Mouse (Mus musculus) E14TG2a.4 (cell line): ENCODE measurements around the gene Ccna2.
"Not testable (repeated sequence)": the region's sequence is repeated elsewhere in the genome, so short reads cannot be mapped to it uniquely, and the experiment has no call there.

Experiments
- H3K27me3 ChIP-seq: 2 replicates; pipeline ENCODE4 v1.6.1; 2014; ENCODE audit warnings: low read length, control low read depth; ENCODE audit not compliant: insufficient read depth
- H3K36me3 ChIP-seq: 2 replicates; pipeline ENCODE4 v1.6.1; 2014; ENCODE audit warnings: low read length, control low read depth; ENCODE audit not compliant: insufficient read depth
- H3K4me1 ChIP-seq: replicated peaks from 2 replicates; pipeline ENCODE4 v1.6.1; 2014; ENCODE audit warnings: low read depth, low read length, control low read depth
- H3K4me3 ChIP-seq: replicated peaks from 2 replicates; pipeline ENCODE4 v1.5.1; 2014; ENCODE audit warnings: mild to moderate bottlenecking, low read length
- H3K9me3 ChIP-seq: 2 replicates; pipeline ENCODE4 v1.6.1; 2014; ENCODE audit warnings: low read length, control low read depth
- CTCF ChIP-seq: conservative IDR thresholded peaks from 2 replicates; pipeline ENCODE4 v1.5.1; 2014; ENCODE audit warnings: low read length
- NANOG ChIP-seq: IDR thresholded peaks from 2 replicates; pipeline ENCODE4 v1.6.1; 2014; ENCODE audit warnings: borderline replicate concordance, low read length, mixed read lengths
- POU5F1 ChIP-seq: IDR thresholded peaks from 2 replicates; pipeline ENCODE4 v1.6.1; 2014; ENCODE audit warnings: low read length, borderline replicate concordance

Gene Ccna2

DNA sequence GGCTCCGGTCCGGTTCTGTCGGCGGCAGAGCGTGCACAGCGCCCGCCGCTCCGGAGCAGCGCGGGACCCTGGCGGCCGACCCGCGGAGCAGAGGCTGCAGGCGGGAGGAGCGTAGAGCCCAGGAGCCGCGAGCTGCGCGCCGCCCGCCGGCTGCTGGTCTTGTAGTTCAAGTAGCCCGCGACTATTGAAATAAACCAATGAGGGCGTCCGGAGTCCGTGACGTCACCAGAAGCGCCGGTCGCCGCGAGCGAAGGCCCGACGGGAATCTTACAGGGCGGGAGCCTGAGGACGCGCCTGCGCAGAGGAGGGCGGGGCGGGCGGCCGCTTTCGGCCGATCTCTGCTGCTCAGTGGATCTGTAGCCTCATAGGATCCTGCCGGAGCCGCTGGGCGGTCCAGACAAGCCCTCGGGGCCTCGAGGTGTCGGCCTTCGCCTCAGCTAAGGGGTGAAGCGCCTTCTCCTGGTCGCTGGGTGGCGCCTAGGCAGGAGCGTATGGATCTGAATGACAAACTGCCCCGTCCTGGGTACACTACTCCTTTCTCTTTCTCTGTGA, at the start of gene Ccna2:
TSS of gene Ccna2 (minus strand) at position 324 of the 552 bp plus-strand sequence.
- Histone ChIP-seq H3K4me1 (peaks cover 22% of the 10 kb centered on the region), H3K36me3 (peaks cover 39% of the 10 kb centered on the region), H3K4me3 (peak within 1 kb of the TSS; percentile 99), H3K27me3 (no peaks in the 10 kb centered on the region), H3K9me3 (no peaks in the 10 kb centered on the region)
- TF ChIP-seq CTCF (0 out of 2 replicates have a peak, but pooled peaks have one; percentile 18), POU5F1 (no peak)

DNA sequence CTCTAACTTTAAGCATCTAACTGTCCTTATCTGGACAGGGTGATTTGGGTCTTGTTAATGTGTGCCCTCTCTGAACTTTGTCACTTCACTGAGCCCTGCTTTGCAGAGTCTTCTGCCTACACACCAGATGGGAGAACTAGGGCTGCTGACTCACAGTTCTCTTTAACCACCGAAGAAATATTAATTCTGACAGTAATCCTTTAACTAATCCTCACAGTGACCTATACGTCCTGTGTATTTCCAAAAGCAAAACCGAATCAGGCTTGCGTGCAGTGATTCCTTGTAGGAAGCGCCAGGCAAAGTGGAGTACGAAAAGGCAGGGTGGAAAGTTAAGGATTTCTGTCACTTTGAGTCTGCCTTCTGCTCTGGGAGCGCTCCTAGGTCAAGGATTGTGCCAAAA, 46.2 kb upstream of the Ccna2 start:
- no peaks in the 10 kb centered on the region for H3K4me1 ChIP-seq
- H3K36me3 ChIP-seq, result no peaks in the 10 kb centered on the region
- no peak for TF ChIP-seq POU5F1
- H3K4me3 ChIP-seq, result no peak overlapping the region
- H3K27me3 ChIP-seq, result no peaks in the 10 kb centered on the region; the same call in 1 of the 2 replicates
- no peaks in the 10 kb centered on the region for H3K9me3 ChIP-seq

DNA sequence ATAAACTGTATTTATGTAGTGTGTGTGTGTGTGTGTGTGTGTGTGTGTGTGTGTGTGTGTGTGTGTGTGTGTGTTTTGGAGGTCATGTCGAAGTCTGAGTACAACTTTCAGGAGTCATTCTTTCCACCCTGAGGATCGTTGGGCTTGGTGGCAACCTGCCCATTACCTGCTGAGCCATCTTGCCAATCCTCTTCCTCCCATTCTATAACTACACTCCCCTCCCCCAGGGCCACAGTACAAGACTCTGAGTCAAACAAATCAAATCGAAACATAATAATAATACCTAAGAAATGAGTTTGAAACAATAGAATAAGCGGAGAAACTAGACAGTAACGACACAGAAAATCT, 41.9 kb upstream of the Ccna2 start:
- no peak overlapping the region for H3K4me3 ChIP-seq
- no peaks in the 10 kb centered on the region for H3K9me3 ChIP-seq
- no peak for TF ChIP-seq CTCF
- no peak for TF ChIP-seq NANOG
- no peak for TF ChIP-seq POU5F1
- peaks cover 4% of the 10 kb centered on the region; the same call in 1 of the 2 replicates for H3K4me1 ChIP-seq
- H3K27me3 ChIP-seq, result peaks cover 3% of the 10 kb centered on the region; the same call in 1 of the 2 replicates
- H3K36me3 ChIP-seq, result no peaks in the 10 kb centered on the region

DNA sequence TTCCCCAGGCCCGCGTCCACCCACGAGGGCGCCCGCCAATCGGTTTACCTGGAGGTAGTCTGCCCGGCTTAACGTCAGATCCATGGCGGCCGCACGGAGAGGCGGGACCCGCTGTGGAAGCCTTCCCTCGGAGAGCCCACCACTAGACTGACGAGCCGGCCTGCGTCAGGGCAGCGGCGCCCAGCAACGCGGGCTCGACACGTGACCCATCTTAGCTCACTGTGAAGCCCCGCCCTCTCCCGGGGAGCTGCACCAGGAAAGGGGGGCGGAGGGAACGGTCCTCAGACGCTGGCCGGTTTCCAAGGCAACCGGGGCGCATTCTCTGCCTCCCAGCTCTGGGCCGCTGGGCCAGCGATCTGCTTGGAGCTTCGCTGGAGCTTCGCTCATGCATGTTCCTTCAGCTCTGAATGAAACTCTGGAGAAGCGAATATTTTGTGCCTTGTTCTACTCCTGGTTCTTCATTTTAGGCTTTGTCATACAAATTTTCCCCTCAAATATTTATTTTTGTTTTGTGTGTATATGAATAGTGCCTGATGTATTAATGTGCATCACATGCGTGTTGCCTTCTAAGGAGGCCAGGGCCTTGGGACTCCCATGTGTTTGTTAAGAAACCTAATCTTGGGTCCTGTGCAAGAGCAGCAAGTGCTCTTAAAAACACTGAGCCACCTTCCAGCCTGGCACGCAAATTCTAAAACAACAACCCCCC, 41.4 kb upstream of the Ccna2 start, which contains the start of gene Bbs7:
TSS of gene Bbs7 (minus strand) at position 276 of the 706 bp plus-strand sequence.
- H3K36me3 ChIP-seq, result no peaks in the 10 kb centered on the region
- no peak for TF ChIP-seq NANOG
- TF ChIP-seq CTCF, result no peak
- TF ChIP-seq POU5F1, result no peak
- no peaks in the 10 kb centered on the region for H3K9me3 ChIP-seq
- peak within 1 kb of the TSS; percentile 82 for H3K4me3 ChIP-seq
- H3K27me3 ChIP-seq, result peaks cover 3% of the 10 kb centered on the region; the same call in 1 of the 2 replicates
- peaks cover 4% of the 10 kb centered on the region; the same call in 1 of the 2 replicates for H3K4me1 ChIP-seq

DNA sequence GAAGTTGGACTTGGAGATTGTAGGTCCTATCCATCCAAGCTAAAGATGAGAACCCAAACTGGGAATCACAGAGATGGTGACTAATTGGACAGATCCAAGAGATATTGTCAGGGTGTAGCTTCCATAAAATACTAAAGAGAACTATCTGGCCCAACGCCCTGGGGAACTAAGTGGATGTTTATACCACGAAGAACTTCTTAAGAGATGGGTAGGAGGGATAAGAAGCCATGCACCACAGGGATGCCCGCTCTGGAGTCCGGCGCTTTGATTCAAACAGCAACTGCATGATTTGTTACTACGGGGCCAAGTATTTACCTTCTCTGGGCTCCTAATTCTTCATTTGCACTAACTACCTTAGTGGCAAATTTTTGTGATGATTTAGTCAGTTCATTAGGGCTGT, 40.7 kb upstream of the Ccna2 start:
- peaks cover 4% of the 10 kb centered on the region; the same call in 1 of the 2 replicates for H3K4me1 ChIP-seq
- H3K27me3 ChIP-seq, result peaks cover 3% of the 10 kb centered on the region; the same call in 1 of the 2 replicates
- TF ChIP-seq CTCF, result no peak
- TF ChIP-seq NANOG, result no peak
- no peak for TF ChIP-seq POU5F1
- H3K9me3 ChIP-seq, result no peaks in the 10 kb centered on the region
- peak overlapping the region; percentile 82 for H3K4me3 ChIP-seq
- no peaks in the 10 kb centered on the region for H3K36me3 ChIP-seq

DNA sequence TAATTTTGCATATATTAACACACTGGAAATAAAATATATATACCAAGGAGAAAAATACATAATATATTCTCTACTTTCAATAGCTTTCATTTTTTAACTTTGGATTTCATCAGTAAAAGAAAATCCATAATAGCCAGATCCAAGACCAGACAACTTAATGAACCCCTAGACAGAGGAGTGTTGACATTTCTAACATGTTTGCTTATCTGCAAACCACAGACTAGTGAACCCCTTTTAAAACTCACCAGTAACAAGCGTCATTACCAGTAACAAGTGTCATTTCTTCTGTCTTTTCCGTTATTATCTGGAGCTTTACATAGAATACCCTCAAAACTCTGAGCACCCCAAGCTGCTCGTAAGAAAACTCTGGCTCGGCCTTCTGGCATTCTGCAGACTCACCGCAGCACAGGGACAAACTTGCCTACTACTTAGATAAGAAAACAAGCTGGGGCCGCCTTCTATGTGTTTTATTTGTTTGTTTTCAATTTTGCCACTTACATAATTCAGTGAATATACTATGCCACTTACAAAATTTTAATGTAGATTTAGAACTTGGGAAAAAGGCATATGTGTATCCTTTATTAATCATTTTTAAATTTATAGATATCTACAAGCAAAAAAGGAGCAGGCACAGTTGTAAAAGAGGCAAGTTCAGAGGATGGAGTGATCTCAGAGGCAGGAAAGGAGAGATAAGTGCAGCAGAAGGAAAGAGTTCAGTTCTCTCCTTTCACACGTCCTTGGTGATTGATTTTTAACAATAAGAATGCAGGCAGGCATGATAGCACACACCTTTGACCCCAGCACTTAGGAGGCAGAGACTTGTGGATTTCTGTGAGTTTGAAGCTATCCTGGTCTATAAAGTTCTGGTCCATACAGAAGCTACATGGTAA, 34.2 kb upstream of the Ccna2 start:
- Histone ChIP-seq H3K4me3 (no peak overlapping the region), H3K4me1 (no peaks in the 10 kb centered on the region), H3K9me3 (no peaks in the 10 kb centered on the region), H3K27me3 (no peaks in the 10 kb centered on the region), H3K36me3 (no peaks in the 10 kb centered on the region)
- TF ChIP-seq POU5F1 (no peak), NANOG (no peak), CTCF (no peak)

DNA sequence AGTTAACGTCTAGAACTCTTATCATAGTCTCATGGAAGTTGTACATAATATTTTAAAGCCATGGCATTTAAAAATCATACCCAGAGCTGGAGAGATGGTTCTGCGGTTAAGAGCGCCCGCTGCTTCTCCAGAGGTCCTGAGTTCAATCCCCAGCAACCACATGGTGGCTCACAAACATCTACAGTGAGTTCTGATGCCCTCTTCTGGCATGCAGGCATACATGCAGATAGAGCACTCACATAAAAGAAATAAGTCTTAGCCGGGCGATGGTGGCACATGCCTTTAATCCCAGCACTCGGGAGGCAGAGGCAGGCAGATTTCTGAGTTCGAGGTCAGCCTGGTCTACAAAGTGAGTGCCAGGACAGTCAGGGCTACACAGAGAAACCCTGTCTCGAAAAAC, 27.8 kb upstream of the Ccna2 start:
- not testable (repeated sequence) for H3K9me3 ChIP-seq, H3K4me1 ChIP-seq, H3K36me3 ChIP-seq, H3K4me3 ChIP-seq, H3K27me3 ChIP-seq

DNA sequence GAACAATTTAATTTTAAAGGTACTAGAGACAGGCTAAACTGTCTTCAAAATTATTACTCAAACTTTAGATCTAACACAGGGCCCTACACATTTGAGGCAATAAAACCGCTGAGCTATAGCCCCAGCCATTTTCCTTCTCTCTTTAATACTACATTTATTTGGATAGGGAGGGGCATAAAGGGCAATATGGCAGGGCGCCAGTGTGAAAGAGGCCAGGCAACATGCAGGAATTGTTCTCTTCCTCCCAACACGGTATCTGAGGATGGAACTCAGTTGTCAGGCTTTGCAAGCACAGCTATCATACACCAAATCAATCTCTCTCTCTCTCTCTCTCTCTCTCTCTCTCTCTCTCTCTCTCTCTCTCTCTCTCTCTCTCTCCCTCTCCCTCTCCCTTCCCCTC, 26.9 kb upstream of the Ccna2 start:
- TF ChIP-seq NANOG (no peak), CTCF (no peak), POU5F1 (no peak)
- H3K4me1 ChIP-seq, result no peaks in the 10 kb centered on the region; the same call in 1 of the 2 replicates
- H3K27me3 ChIP-seq, result no peaks in the 10 kb centered on the region
- no peaks in the 10 kb centered on the region for H3K36me3 ChIP-seq
- no peak overlapping the region for H3K4me3 ChIP-seq
- no peaks in the 10 kb centered on the region for H3K9me3 ChIP-seq
